Mouse (Mus musculus): Measurements from ENCODE around the gene Hs2st1.

Gene Hs2st1

GRCm38 (mm10) chr3:144550659-144551058 is 19.3 kb downstream of the Hs2st1 start:
- DNase-seq (ENCODE audit: low spot score) = no peak

GRCm38 (mm10) chr3:144550036-144550435 is 19.9 kb downstream of the Hs2st1 start:
- no peak for DNase-seq (ENCODE audit: low spot score)

GRCm38 (mm10) chr3:144548186-144548845 is 21.7 kb downstream of the Hs2st1 start:
- no peak for DNase-seq (ENCODE audit: low spot score)

GRCm38 (mm10) chr3:144546490-144546889 is 23.5 kb downstream of the Hs2st1 start:
- DNase-seq (ENCODE audit: low spot score) = no peak

GRCm38 (mm10) chr3:144545832-144546231 is 24.1 kb downstream of the Hs2st1 start:
- DNase-seq (ENCODE audit: low spot score) = no peak

GRCm38 (mm10) chr3:144545152-144545551 is 24.8 kb downstream of the Hs2st1 start:
- DNase-seq (ENCODE audit: low spot score) = no peak

GRCm38 (mm10) chr3:144541906-144542438 is 28.0 kb downstream of the Hs2st1 start:
- DNase-seq (ENCODE audit: low spot score) = no peak

GRCm38 (mm10) chr3:144540805-144541204 is 29.2 kb downstream of the Hs2st1 start:
- no peak for DNase-seq (ENCODE audit: low spot score)

- no peak for DNase-seq (ENCODE audit: low spot score)
These were observed 30.9 kb downstream of the Hs2st1 start for GRCm38 (mm10) chr3:144539051-144539450.

GRCm38 (mm10) chr3:144537078-144537855 is 32.7 kb downstream of the Hs2st1 start:
- DNase-seq (ENCODE audit: low spot score) = no peak

- no peak for DNase-seq (ENCODE audit: low spot score)
These were observed 34.9 kb downstream of the Hs2st1 start for GRCm38 (mm10) chr3:144535056-144535455.

- no peak for DNase-seq (ENCODE audit: low spot score)
These were observed 39.0 kb downstream of the Hs2st1 start for GRCm38 (mm10) chr3:144531023-144531422.

- no peak for DNase-seq (ENCODE audit: low spot score)
These were observed 42.1 kb downstream of the Hs2st1 start for GRCm38 (mm10) chr3:144527918-144528317.

- no peak for DNase-seq (ENCODE audit: low spot score)
These were observed 50.3 kb downstream of the Hs2st1 start for GRCm38 (mm10) chr3:144519581-144520272.

GRCm38 (mm10) chr3:144518917-144519316 is 51.1 kb downstream of the Hs2st1 start:
- no peak for DNase-seq (ENCODE audit: low spot score)

GRCm38 (mm10) chr3:144515286-144515685 is 54.7 kb downstream of the Hs2st1 start:
- no peak for DNase-seq (ENCODE audit: low spot score)

GRCm38 (mm10) chr3:144514122-144514505 is 55.9 kb downstream of the Hs2st1 start:
- DNase-seq (ENCODE audit: low spot score) = no peak

- DNase-seq (ENCODE audit: low spot score) = no peak
These were observed 56.5 kb downstream of the Hs2st1 start for GRCm38 (mm10) chr3:144513169-144514121.

- DNase-seq (ENCODE audit: low spot score) = no peak
These were observed 59.3 kb downstream of the Hs2st1 start for GRCm38 (mm10) chr3:144510724-144511123.

- DNase-seq (ENCODE audit: low spot score) = no peak
These were observed 61.6 kb downstream of the Hs2st1 start for GRCm38 (mm10) chr3:144508342-144508741.

GRCm38 (mm10) chr3:144507885-144508284 is 62.1 kb downstream of the Hs2st1 start:
- no peak for DNase-seq (ENCODE audit: low spot score)
